Mouse (Mus musculus): ENCODE data around the gene Notch2. TPM values are rescaled to one million over a fixed set of nuclear protein-coding genes. Genes with fewer than 3 reads are reported as not detected.

The Notch2 gene
- total RNA-seq, 2 experiments from 2014 or later: 12.9 to 15.3 TPM

GRCm38 (mm10) chr3:97993196-97993595, 20.1 kb upstream of the Notch2 start:
- intact Hi-C loops (cut with DNase I): no loop called here
- DNase-seq (ENCODE audit: low spot score in 2 of 2): no peak

GRCm38 (mm10) chr3:97993920-97994545, 19.3 kb upstream of the Notch2 start:
- intact Hi-C loops (cut with DNase I): no loop called here
- no peak for DNase-seq (ENCODE audit: low spot score in 2 of 2)

GRCm38 (mm10) chr3:97994818-97995217, 18.5 kb upstream of the Notch2 start:
- intact Hi-C loops (cut with DNase I): no loop called here
- no peak for DNase-seq (ENCODE audit: low spot score in 2 of 2)

- intact Hi-C loops (cut with DNase I): no loop called here
- DNase-seq (ENCODE audit: low spot score in 2 of 2): no peak
Measured at GRCm38 (mm10) chr3:97998349-97998748, 15.0 kb upstream of the Notch2 start.

- no peak for DNase-seq (ENCODE audit: low spot score in 2 of 2)
- intact Hi-C loops (cut with DNase I): no loop called here
Measured at GRCm38 (mm10) chr3:98003558-98003957, 9.8 kb upstream of the Notch2 start.

- DNase-seq (ENCODE audit: low spot score in 2 of 2): no peak
- intact Hi-C loops (cut with DNase I): no loop called here
Measured at GRCm38 (mm10) chr3:98004231-98004630, 9.1 kb upstream of the Notch2 start.

GRCm38 (mm10) chr3:98005306-98005705, 8.0 kb upstream of the Notch2 start:
- intact Hi-C loops (cut with DNase I): no loop called here
- DNase-seq (ENCODE audit: low spot score in 2 of 2): no peak

GRCm38 (mm10) chr3:98006046-98006691, 7.2 kb upstream of the Notch2 start:
- no peak for DNase-seq (ENCODE audit: low spot score in 2 of 2)
- intact Hi-C loops (cut with DNase I): no loop called here

GRCm38 (mm10) chr3:98006973-98007372, 6.4 kb upstream of the Notch2 start:
- DNase-seq (ENCODE audit: low spot score in 2 of 2): no peak
- intact Hi-C loops (cut with DNase I): no loop called here

- intact Hi-C loops (cut with DNase I): no loop called here
- DNase-seq (ENCODE audit: low spot score in 2 of 2): no peak
Measured at GRCm38 (mm10) chr3:98008143-98008542, 5.2 kb upstream of the Notch2 start.

GRCm38 (mm10) chr3:98009190-98009840, 4.0 kb upstream of the Notch2 start:
- intact Hi-C loops (cut with DNase I): no loop called here
- DNase-seq (ENCODE audit: low spot score in 2 of 2): no peak

GRCm38 (mm10) chr3:98013086-98013400, 284 bp upstream of the Notch2 start:
- intact Hi-C loops (cut with DNase I): loop anchor here (5.0 kb wide), 2 partner anchors 71 to 104 kb away; no protein-coding TSS in a partner anchor

GRCm38 (mm10) chr3:98015205-98016171, 2.2 kb downstream of the Notch2 start:
- DNase-seq (ENCODE audit: low spot score in 2 of 2): no peak
- intact Hi-C loops (cut with DNase I): loop anchor here (5.0 kb wide), 1 partner anchor 197 kb away; no protein-coding TSS in a partner anchor

More at GRCm38 (mm10) chr3:98013086-98013400, 284 bp upstream of the Notch2 start:
- no peak for DNase-seq (ENCODE audit: low spot score in 2 of 2)

- intact Hi-C loops (cut with DNase I): loop anchor here (5.0 kb wide), 1 partner anchor 195 kb away; no protein-coding TSS in a partner anchor
- DNase-seq (ENCODE audit: low spot score in 2 of 2): no peak
Measured at GRCm38 (mm10) chr3:98016901-98017591, 3.7 kb downstream of the Notch2 start.

- intact Hi-C loops (cut with DNase I): loop anchor here (5.0 kb wide), 1 partner anchor 194 kb away; no protein-coding TSS in a partner anchor
- no peak for DNase-seq (ENCODE audit: low spot score in 2 of 2)
Measured at GRCm38 (mm10) chr3:98018187-98018586, 4.9 kb downstream of the Notch2 start.

GRCm38 (mm10) chr3:98020431-98021229, 7.3 kb downstream of the Notch2 start:
- no peak for DNase-seq (ENCODE audit: low spot score in 2 of 2)
- intact Hi-C loops (cut with DNase I): no loop called here

GRCm38 (mm10) chr3:98024288-98024848, 11.0 kb downstream of the Notch2 start:
- DNase-seq (ENCODE audit: low spot score in 2 of 2): no peak
- intact Hi-C loops (cut with DNase I): no loop called here

GRCm38 (mm10) chr3:98025521-98025920, 12.2 kb downstream of the Notch2 start:
- intact Hi-C loops (cut with DNase I): no loop called here
- DNase-seq (ENCODE audit: low spot score in 2 of 2): no peak
